Mouse (Mus musculus) forebrain, embryonic 11.5 days (tissue): ENCODE data around the gene Bak1. TPM values are rescaled to one million over a fixed set of nuclear protein-coding genes. Genes with fewer than 3 reads are reported as not detected.

Source experiments
- ATAC-seq: fragments of 200-750 bp; cut with Nextera tagmentation; replicated peaks from 2 replicates; pipeline ENCODE4 v1.8.0; 2017; ENCODE audit warnings: moderate TSS enrichment; ENCODE audit not compliant: low FRiP score
- DNase-seq: peaks from one replicate; pipeline ENCODE4 v3.0.0-alpha.2; 2017; ENCODE audit warnings: low spot score
- H3K27ac ChIP-seq: fragments of 300-500 bp; sonication (generic); 2 replicates; pipeline ENCODE4 v1.5.1; 2014; ENCODE audit warnings: low read depth, low read length
- H3K27me3 ChIP-seq: fragments of 300-500 bp; sonication (generic); 2 replicates; pipeline ENCODE4 v1.6.1; 2014; ENCODE audit warnings: mild to moderate bottlenecking, low read length, mixed read lengths; ENCODE audit not compliant: control insufficient read depth, insufficient read depth
- H3K36me3 ChIP-seq: fragments of 300-500 bp; sonication (generic); 2 replicates; pipeline ENCODE4 v1.6.1; 2014; ENCODE audit warnings: mild to moderate bottlenecking, low read length, moderate library complexity, mixed read lengths; ENCODE audit not compliant: control insufficient read depth, insufficient read depth
- H3K4me1 ChIP-seq: fragments of 300-500 bp; sonication (generic); replicated peaks from 2 replicates; pipeline ENCODE4 v1.6.1; 2014; ENCODE audit warnings: low read length, mixed read lengths; ENCODE audit not compliant: control insufficient read depth, insufficient read depth
- H3K4me2 ChIP-seq: fragments of 300-500 bp; sonication (generic); 2 replicates; pipeline ENCODE4 v1.6.1; 2014; ENCODE audit warnings: low read depth, mild to moderate bottlenecking, low read length, moderate library complexity, mixed read lengths; ENCODE audit not compliant: severe bottlenecking
- H3K4me3 ChIP-seq: fragments of 300-500 bp; sonication (generic); 2 replicates; pipeline ENCODE4 v1.5.1; 2014; ENCODE audit warnings: low read depth, low read length
- H3K9ac ChIP-seq: fragments of 300-500 bp; sonication (generic); 2 replicates; pipeline ENCODE4 v1.6.1; 2014; ENCODE audit warnings: low read length
- H3K9me3 ChIP-seq: fragments of 300-500 bp; sonication (generic); 2 replicates; pipeline ENCODE4 v1.6.1; 2016; ENCODE audit warnings: low read length, mixed read lengths; ENCODE audit not compliant: control insufficient read depth
- WGBS: fragments of 180-500 bp; shearing (Covaris S2); extraction: QIAGEN DNeasy Blood & Tissue Kit; methylation state at CpG from one replicate; pipeline ENCODE4 v1.1.7; 2014; 5-methylcytosine and 5-hydroxymethylcytosine counted together
- polyA plus RNA-seq: library from polyadenylated mRNA; unstranded; fragments of >200 nt; fragmentation: Nextera tagmentation; extraction: Ambion mirVana; gene quantifications from 2 replicates; pipeline ENCODE4 v1.2.1, GENCODE M21; 2014

Bak1 gene
- polyA plus RNA-seq, 1 experiment from 2014 or later: 6.6 TPM

- 85% methylated on average over 4 of the region's 4 CpGs for WGBS
- Histone ChIP-seq H3K27me3 (no peaks in the 10 kb centered on the region), H3K4me1 (peaks cover 9% of the 10 kb centered on the region; the same call in 1 of the 2 replicates), H3K36me3 (peaks cover 6% of the 10 kb centered on the region; the same call in 1 of the 2 replicates), H3K4me3 (no peak overlapping the region), H3K9me3 (no peaks in the 10 kb centered on the region), H3K9ac (no peak overlapping the region), H3K27ac (no peak overlapping the region), H3K4me2 (no peak overlapping the region)
- no peak for ATAC-seq
- DNase-seq: no peak
Observed at GRCm38 (mm10) chr17:27023342-27023741, 5.5 kb downstream of the Bak1 start.

- Histone ChIP-seq H3K27me3 (no peaks in the 10 kb centered on the region), H3K4me2 (no peak overlapping the region), H3K9ac (no peak overlapping the region), H3K27ac (no peak overlapping the region), H3K4me3 (no peak overlapping the region), H3K4me1 (peaks cover 3% of the 10 kb centered on the region; the same call in 1 of the 2 replicates), H3K9me3 (no peaks in the 10 kb centered on the region), H3K36me3 (peaks cover 6% of the 10 kb centered on the region; the same call in 1 of the 2 replicates)
- ATAC-seq (no peak), DNase-seq (no peak)
- 95% methylated on average over 9 of the region's 9 CpGs for WGBS
Observed at GRCm38 (mm10) chr17:27021736-27022135, 7.1 kb downstream of the Bak1 start.

GRCm38 (mm10) chr17:27021076-27021475 is 7.7 kb downstream of the Bak1 start:
- Histone ChIP-seq H3K4me2 (no peak overlapping the region), H3K4me1 (peaks cover 3% of the 10 kb centered on the region; the same call in 1 of the 2 replicates), H3K4me3 (no peak overlapping the region), H3K9ac (no peak overlapping the region), H3K9me3 (no peaks in the 10 kb centered on the region), H3K27me3 (no peaks in the 10 kb centered on the region), H3K27ac (no peak overlapping the region), H3K36me3 (peaks cover 6% of the 10 kb centered on the region; the same call in 1 of the 2 replicates)
- ATAC-seq (no peak), DNase-seq (no peak)
- WGBS: 92% methylated on average over 14 of the region's 14 CpGs

GRCm38 (mm10) chr17:27018555-27019196 is 10.1 kb downstream of the Bak1 start:
- H3K4me1 ChIP-seq: peaks cover 3% of the 10 kb centered on the region; the same call in 1 of the 2 replicates
- H3K4me3 ChIP-seq: peak overlapping the region; percentile 35
- no peaks in the 10 kb centered on the region for H3K27me3 ChIP-seq
- ATAC-seq: no peak
- H3K27ac ChIP-seq: no peak overlapping the region
- H3K4me2 ChIP-seq: peak overlapping the region; percentile 69
- peak overlapping the region; percentile 62; the same call in 1 of the 2 replicates for H3K9ac ChIP-seq
- H3K9me3 ChIP-seq: no peaks in the 10 kb centered on the region
- peaks cover 6% of the 10 kb centered on the region; the same call in 1 of the 2 replicates for H3K36me3 ChIP-seq
- DNase-seq: no peak
- WGBS: 38% methylated on average over 12 of the region's 12 CpGs

GRCm38 (mm10) chr17:27017564-27018499 is 11.0 kb downstream of the Bak1 start:
- peak; percentile 64 for ATAC-seq
- Histone ChIP-seq H3K36me3 (peaks cover 6% of the 10 kb centered on the region; the same call in 1 of the 2 replicates), H3K4me1 (peaks cover 3% of the 10 kb centered on the region; the same call in 1 of the 2 replicates), H3K27me3 (no peaks in the 10 kb centered on the region), H3K4me2 (peak overlapping the region; percentile 69), H3K27ac (no peak overlapping the region), H3K9me3 (no peaks in the 10 kb centered on the region), H3K4me3 (peak overlapping the region; percentile 35), H3K9ac (peak overlapping the region; percentile 62)
- 10% methylated on average over 34 of the region's 34 CpGs for WGBS
- peak; percentile 91 for DNase-seq

GRCm38 (mm10) chr17:27012909-27013308 is 15.9 kb downstream of the Bak1 start:
- H3K4me3 ChIP-seq: no peak overlapping the region
- no peak overlapping the region for H3K9ac ChIP-seq
- DNase-seq (no peak), ATAC-seq (no peak)
- H3K27ac ChIP-seq: no peak overlapping the region
- no peaks in the 10 kb centered on the region for H3K9me3 ChIP-seq
- no peak overlapping the region for H3K4me2 ChIP-seq
- H3K27me3 ChIP-seq: no peaks in the 10 kb centered on the region
- WGBS: 58% methylated on average over 6 of the region's 6 CpGs
- H3K36me3 ChIP-seq: no peaks in the 10 kb centered on the region
- no peaks in the 10 kb centered on the region for H3K4me1 ChIP-seq

GRCm38 (mm10) chr17:27011998-27012672 is 16.7 kb downstream of the Bak1 start:
- Histone ChIP-seq H3K4me2 (no peak overlapping the region), H3K4me3 (no peak overlapping the region), H3K9ac (no peak overlapping the region), H3K27me3 (no peaks in the 10 kb centered on the region), H3K36me3 (no peaks in the 10 kb centered on the region), H3K9me3 (no peaks in the 10 kb centered on the region), H3K27ac (no peak overlapping the region), H3K4me1 (no peaks in the 10 kb centered on the region)
- ATAC-seq (no peak), DNase-seq (no peak)
- WGBS: 69% methylated on average over 14 of the region's 14 CpGs

GRCm38 (mm10) chr17:27011167-27011566 is 17.6 kb downstream of the Bak1 start:
- Histone ChIP-seq H3K4me2 (no peak overlapping the region), H3K9ac (no peak overlapping the region), H3K27ac (no peak overlapping the region), H3K36me3 (no peaks in the 10 kb centered on the region), H3K4me3 (no peak overlapping the region), H3K9me3 (no peaks in the 10 kb centered on the region), H3K4me1 (no peaks in the 10 kb centered on the region), H3K27me3 (no peaks in the 10 kb centered on the region)
- DNase-seq: no peak
- ATAC-seq: no peak
- WGBS: 87% methylated on average over 10 of the region's 10 CpGs
